Mouse (Mus musculus) 3T3-L1 (cell line): Measurements from ENCODE around the gene Vmn2r81.
"Not testable (repeated sequence)": the region's sequence is repeated elsewhere in the genome, so short reads cannot be mapped to it uniquely, and the experiment has no call there.

Experiments used
- DNase-seq: peaks from one replicate; pipeline ENCODE4 v3.0.0-alpha.2; 2015; ENCODE audit warnings: low read depth, low spot score

Gene Vmn2r81

DNA sequence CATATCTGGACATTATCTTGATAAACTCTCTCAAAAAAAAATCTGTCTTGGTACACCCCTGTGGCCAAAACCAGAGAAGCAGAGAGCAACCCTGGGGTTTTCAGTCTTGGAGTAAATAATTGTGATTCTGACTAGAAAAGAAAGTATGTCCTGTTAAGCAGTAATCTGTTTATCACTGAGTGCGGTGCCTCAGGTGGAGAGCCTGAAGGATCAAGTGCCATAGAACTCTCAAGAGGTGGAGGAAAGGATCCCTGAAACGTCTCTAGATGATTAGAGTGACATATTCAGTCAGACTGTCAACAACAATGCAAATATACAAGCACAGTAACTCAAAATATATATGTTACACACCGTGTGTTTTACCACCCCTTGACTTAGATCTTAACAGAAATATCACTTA is at the start of gene Vmn2r81:
Gene Vmn2r81, plus strand, starts transcription at position 301 of the 400 bp plus-strand sequence.
- DNase-seq = not testable (repeated sequence)

DNA sequence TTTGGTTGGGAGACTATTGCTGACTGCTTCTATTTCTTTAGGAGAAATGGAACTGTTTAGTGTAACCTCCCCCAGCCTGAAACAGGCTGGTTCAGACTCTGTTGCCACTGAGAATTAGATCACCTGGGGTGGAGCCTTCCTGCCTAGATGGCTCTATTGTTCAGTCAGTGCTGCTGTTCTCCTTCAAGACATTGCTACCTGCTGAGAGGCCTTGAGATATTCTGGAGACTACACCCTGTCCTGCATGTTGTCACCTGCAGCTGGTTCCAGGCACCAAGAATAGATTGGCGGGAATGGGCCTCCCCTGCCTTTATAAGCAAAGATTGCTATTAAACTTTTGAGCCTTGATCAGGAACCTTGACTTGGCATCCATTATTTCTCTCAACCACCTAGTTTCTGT is 47.5 kb upstream of the Vmn2r81 start:
- DNase-seq = not testable (repeated sequence)

DNA sequence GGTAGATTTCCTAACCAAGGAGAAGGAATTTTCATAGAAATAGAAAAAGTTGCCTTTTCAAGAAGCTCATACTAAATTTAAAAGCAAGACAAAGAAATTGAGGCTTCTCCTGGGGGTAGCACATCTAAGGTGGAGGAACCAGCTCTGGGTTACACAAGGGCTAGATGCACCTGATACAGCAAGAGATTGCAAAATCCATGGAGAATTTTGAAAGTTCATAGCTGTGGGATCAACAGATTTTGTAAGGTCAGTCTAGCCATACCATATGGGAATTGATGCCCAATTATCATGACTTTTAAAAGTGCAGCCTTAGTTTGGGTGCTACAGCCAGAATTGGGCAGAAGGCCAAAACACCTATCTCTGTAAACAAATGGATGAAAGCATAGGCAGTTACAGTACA is 27.1 kb upstream of the Vmn2r81 start:
- DNase-seq = no peak

DNA sequence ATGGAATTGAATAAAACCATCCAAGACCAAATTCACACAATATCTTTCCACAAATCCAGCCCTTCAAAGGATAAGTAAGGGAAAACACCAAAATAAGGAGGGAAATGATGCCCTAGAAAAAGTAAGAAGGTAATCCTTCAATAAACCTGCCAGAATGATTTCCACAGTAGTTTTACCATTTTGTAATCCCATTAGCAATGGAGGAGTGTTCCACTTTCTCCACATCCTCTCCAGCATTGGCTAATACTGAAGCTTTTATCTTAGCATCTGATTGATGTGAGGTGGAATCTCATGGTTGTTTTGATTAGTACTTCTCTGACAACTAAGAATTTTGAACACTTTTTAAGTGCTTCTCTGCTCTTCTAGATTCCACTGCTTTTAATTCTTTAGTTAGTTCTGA is 25.9 kb upstream of the Vmn2r81 start:
- no peak for DNase-seq

DNA sequence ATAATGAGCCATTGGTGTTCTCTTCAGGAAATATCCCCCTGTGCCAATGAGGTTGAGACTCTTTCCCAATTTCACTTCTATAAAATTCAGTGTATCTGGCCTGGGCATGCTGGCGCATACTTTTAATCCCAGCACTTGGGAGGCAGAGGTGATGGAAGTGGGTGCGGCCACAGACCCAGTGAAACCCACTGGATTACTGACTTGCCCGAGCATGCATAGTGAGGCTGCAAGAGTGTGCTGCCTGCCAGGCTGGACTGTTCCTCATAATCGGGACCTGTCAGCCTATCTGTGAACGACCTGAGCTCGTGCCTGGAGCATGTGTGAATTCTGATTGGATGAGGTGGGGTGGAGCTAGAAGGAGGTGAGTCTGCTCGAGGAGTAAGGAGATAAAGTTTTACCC is 25.3 kb upstream of the Vmn2r81 start:
- no peak for DNase-seq

DNA sequence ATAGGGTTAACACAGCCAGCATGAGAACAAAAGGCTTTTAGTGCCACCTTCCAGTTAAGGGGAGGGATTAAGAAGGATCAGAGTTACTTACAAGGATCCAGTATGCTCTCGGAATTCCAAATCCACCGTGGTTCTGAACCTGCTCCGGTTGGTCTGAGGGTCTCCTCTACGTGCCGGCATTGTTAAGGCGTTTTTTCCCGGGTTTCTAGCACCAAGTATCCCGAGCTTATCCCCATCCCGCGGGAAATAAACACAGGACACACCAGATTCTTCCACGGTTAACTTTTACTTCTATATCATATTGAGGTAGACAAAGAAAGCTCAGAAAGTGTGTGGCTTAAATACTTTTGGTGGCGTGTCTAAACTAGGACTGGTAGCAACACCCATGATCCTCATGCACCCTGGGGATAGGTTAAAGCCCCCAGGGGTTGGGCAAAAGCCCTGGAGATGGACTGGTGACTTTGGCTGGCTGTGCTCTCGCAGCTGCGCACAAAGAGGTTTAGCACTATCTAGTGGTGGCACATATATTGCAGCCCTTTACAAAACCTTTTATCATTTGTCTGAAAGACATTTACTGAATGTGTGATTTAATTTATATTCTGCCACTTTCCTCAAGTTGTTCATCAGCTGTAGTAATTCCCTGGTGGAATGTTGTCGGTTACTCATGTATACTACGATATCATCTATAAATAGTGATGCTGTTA is 74.7 kb downstream of the Vmn2r81 start:
- not testable (repeated sequence) for DNase-seq

DNA sequence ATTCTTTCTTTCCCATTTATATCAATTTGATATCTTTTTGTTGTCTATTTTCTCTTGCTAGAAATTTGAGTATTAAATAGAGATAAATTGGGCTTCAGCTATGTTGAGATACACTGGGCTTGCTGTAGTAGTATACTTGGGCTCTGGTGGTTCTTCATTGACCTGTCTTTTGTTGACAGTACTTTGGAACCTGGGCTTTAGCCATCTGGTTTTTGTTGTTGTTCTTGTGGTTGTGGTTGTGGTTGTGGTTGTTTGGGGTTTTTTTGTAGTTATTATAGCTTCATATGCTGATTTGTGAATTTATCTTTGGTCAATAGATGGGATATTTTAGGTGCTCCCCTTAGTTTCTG is 75.2 kb downstream of the Vmn2r81 start:
- DNase-seq = no peak
